Mouse (Mus musculus): ENCODE measurements around the gene Akap2.
"Not testable (repeated sequence)": the region's sequence is repeated elsewhere in the genome, so short reads cannot be mapped to it uniquely, and the experiment has no call there.

The Akap2 gene

DNA sequence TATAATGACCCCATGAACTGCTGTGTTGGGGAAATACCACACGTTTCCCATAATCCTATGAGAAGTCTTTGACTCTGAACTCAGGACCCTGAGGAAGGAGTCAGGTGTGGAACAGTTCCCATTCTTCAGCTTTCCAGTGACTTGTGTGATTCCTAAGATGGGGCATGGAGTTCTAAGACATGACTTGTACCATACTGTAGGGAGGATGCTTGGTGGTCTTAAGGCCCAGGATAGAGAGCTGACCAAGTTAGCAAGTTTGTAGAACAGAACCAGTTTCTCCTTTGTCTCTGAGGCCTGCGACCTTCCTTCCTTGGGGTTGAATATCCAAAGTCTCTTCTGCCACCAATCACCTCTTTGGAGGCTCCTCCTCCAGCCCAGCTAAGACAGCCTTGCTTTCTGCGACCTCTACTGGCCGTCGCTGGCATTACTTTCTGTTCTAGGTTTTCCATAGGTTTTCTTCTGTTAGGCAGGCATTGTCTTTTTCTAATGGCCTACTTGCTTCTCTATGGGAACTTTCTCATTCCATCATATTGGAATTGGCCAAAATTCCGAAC is 162.4 kb downstream of the Akap2 start:
- peak; percentile 67 for DNase-seq

- no peak for DNase-seq
Observed at GRCm38 (mm10) chr4:57883520-57884421, 166.3 kb downstream of the Akap2 start.

GRCm38 (mm10) chr4:57884511-57884910 is 167.1 kb downstream of the Akap2 start:
- DNase-seq = no peak

GRCm38 (mm10) chr4:57885186-57885585 is 167.7 kb downstream of the Akap2 start:
- DNase-seq = no peak

GRCm38 (mm10) chr4:57886066-57886887 is 168.8 kb downstream of the Akap2 start:
- DNase-seq = no peak

DNA sequence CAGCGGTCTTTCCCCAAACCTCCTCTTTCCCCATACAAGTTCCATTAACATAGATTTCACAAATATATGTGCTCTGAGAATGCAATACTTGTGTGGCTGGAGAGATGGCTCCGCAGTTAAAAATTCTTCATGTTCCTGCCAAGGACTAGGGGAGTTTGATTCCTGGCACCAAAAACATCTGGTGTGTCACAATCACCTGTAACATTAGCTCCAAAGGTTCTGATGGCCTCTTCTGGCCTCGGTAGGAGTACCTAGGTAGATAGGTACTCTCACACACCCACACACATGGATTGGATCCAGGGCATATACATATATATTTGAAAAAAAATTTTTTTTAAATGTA is 169.4 kb downstream of the Akap2 start:
- DNase-seq = no peak

DNA sequence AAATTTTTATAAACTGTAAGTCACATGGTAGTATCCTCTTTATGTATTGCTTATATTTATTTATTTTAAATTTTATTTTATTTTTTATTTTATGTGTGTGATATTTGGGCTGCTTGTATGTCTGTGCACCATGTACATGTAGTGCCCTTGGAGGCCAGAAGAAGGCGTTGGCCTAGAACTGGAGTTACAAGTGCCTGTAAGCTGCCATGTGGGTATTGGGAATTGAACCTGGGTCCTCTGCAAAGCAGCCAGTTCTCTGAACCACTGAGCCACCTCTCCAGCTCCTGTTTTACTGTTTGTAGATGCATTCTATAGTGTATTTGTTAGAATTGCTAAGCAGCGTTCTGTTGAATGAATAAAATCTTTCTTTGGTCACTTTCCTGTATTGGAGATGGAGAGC is 170.8 kb downstream of the Akap2 start:
- DNase-seq = no peak

GRCm38 (mm10) chr4:57888978-57889377 is 171.5 kb downstream of the Akap2 start:
- not testable (repeated sequence) for DNase-seq

DNA sequence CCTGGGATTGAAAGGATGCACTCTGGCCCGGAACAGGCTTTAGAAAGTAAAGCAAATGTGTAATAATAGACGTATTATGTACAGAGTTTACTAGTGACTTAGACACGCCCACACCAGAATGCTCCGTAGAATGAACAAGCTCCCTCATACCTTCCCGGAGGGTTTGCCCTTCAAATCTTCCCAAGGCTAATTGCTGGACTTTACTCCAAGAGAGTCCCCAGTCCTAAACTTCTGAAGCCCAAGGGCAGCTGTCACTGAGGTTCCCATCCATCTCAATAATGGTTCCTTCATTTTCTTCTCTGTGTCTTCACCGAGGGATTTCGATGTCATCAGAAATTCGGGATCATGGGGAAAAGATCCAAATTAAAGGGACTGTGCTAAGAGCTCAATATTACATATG is 172.3 kb downstream of the Akap2 start:
- DNase-seq = no peak

DNA sequence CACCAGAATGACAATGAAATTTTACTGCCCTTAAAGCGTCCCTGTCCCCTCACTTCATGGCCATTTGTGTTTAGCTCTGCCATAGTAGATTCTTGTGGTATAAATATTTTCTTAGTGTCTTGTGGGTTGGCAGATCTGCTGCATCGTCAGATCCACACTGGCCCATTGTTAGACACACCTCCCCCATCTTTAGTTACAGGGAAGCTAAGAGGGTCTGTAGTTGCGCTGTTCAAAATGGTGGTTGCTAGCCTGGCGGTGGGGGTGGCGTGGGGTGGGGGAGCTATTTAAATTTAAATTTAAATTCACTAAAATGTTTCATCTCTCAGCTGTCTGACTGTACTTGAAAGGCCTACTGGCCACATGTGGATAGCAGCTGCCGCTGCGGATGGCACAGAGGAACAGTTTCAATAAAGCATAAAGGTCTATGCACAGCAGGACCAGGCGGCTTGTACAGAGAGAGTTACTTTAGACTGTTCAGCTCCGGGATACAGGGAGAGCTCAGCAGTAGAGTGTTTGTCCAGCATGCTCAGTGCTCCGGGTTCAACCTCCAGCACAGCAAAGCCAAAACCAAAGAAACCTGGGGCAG is 174.6 kb downstream of the Akap2 start:
- DNase-seq = no peak

DNA sequence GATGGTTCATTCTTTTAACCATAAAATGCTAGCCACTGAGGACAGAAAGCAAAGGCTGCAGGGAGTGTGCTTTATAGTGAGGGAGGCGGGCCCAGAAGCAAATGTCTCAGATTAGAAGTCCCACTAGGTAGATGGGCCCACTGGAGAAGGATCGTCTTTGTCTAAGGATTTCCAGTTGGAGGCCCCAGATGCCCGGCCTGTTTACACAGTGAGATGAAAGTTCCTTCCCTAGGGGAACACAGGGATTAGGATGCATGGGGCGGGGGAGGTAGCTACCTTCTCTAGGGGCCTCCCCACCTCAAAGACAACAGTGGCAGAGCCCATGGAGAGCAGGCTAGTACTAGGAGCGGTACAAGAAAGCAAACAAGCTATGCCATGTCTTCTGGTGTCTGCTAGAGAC is 177.7 kb downstream of the Akap2 start:
- DNase-seq = no peak

- no peak for DNase-seq
Observed at GRCm38 (mm10) chr4:57895902-57896301, 178.4 kb downstream of the Akap2 start.

GRCm38 (mm10) chr4:57896631-57897030 is 179.2 kb downstream of the Akap2 start:
- DNase-seq = no peak

GRCm38 (mm10) chr4:57901210-57901609 is 183.8 kb downstream of the Akap2 start:
- no peak for DNase-seq

GRCm38 (mm10) chr4:57902619-57903018 is 185.2 kb downstream of the Akap2 start:
- no peak for DNase-seq

GRCm38 (mm10) chr4:57904211-57904610 is 186.8 kb downstream of the Akap2 start:
- DNase-seq = peak; percentile 43

DNA sequence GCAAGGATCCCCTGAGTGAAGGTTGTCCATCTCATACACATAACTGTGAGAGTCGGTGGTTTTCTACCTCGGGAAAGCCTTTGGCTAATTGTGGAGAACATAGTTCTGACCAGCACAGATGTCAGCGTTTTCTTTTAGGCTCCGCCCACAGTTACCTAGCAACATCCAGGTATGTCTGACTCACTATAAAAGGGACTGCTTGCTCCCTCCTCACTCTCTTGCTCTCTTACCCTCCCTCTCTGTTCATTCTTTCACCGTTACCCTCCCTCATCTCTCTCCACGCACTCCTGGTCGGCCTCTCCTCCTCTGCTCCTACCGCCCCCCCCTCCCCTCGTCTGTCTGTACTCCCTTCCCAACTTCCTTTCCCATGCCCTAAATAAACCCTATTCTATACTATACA is 187.2 kb downstream of the Akap2 start:
- DNase-seq = no peak

DNA sequence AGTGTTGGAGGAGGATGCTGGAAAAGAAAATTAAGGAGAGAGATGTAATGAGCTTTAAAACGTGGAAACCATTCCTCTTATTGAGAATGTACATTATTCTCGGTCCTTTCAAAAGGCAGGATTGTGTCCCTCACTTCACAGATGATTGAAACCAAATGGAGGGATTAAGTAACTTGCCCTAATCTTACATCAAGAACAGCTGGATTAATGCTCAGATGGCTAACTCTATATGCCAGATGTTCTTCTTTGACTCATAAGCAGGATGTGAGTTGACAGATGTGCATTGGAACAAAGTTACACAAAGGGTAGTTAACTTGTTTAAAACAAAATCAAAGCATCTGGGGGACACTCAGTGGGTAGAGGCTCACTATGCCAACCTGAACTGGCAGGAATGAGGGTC is 189.3 kb downstream of the Akap2 start:
- no peak for DNase-seq

DNA sequence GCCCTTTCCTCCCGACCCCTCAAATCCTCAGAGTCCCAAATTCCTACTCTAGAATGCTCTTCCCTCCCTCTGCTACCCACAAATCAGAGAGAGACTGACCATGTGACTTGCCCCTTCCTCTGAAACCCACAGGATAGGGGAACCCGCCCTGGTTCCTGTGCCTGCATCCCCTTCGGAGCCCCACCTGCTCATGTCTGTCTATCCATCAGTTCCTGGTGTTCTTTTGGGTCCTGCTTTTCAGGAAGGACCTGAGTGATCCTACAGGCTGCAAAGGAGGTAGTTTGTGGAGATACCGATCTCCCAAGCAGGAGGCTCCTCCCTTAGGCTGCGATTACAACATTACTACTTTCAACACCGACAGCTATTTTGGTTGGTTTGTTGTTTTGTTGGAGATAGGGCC is 191.4 kb downstream of the Akap2 start:
- DNase-seq = no peak

DNA sequence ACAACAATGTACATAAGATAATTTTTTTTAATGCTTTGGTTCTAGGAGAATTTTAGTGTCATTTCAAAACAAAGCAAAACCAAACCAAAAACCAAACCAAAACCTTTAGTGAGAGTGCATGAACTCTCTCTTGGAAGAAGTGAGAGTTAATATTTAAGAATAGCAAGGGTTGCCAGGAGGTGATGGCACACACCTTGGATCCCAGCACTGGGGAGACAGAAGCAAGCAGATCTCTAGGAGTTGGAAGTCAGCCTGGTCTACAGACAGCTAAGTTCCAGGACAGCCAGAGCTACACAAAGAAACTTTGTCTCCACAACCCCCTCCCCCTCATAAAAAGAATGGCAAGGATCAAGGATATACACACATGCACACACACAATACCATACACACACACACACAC is 195.6 kb downstream of the Akap2 start:
- DNase-seq = no peak

GRCm38 (mm10) chr4:57914193-57915190 is 197.0 kb downstream of the Akap2 start:
- peak; percentile 12 for DNase-seq

Data from cerebellum, adult 9-10 months (tissue).